Mouse (Mus musculus) urinary bladder, postnatal 14 days (tissue): ENCODE measurements at regions not wholly inside any gene's neighbourhood (a gene's known extent, or its start where the extent isn't known, plus 50 kb on each side); places are given as distances from the start of the nearest gene placed in this dataset.

Experiments used
- DNase-seq: peaks from one replicate; pipeline ENCODE4 v3.0.0; 2021; ENCODE audit warnings: low spot score

- peak; percentile 4 for DNase-seq
These were observed 565.6 kb upstream of the C030005K15Rik start for GRCm38 (mm10) chr10:98292140-98292539.

GRCm38 (mm10) chr10:98305667-98306066 is 579.1 kb upstream of the C030005K15Rik start:
- DNase-seq: no peak

GRCm38 (mm10) chr10:98309667-98310066 is 583.1 kb upstream of the C030005K15Rik start:
- DNase-seq: no peak

DNA sequence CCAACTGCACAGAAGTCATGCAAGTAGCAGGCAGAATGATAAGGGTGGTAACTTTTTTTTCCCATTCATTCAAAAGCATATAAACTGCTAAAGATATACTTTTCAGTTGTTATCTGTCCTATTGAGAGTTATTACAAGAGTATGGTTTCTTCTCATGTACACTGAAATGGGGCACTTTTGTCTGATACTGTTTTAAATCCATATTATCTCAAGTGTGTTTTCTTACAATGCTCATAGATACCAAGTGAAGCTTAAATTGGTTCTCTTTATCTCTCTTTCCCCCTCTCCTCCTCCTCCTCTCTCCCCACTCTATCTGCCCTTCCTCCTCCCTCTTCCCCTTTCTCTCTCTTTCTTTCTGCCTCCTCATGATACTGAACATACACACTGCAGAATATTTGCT is 584.8 kb upstream of the C030005K15Rik start:
- no peak for DNase-seq

DNA sequence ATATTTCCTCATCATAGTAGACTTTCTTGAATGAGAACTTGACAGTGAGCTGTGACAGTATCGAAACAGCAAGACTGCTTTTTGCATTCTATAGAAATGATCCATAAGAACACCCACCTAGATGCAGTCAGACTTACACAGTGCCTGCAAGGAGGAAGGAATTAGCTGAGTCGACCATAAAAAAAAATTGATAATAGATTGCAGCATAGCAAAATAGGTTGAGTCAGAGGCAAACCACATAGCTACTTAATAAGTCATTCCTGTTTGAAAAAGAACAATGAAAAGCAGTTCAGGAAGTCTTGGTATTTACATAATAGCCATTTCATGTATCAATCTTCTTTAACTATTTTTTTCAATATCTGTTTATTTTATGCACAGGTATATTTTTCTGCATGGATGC is 591.9 kb upstream of the C030005K15Rik start:
- no peak for DNase-seq

DNA sequence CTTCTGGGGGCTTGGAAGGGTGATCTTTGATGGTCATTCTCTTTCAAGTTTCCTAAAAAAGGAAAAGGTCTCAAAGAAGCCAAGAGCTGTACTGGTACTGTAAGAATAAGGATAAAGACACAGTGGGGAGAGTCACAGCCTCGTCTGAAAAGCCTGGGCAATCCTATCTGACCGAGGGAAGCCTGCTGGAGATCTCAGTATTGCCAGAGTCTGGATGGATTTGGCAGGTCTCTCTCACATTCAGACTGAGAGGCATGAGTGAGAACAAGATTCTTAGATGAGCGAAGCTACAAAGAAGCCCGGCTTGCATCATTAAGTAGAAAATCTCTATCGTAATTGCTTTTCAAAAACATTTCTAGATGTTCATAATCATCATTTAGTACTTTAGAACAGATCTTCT is 590.4 kb upstream of the Atp2b1 start:
- DNase-seq: no peak

- no peak for DNase-seq
These were observed 589.6 kb upstream of the Atp2b1 start for GRCm38 (mm10) chr10:98324591-98324990.

DNA sequence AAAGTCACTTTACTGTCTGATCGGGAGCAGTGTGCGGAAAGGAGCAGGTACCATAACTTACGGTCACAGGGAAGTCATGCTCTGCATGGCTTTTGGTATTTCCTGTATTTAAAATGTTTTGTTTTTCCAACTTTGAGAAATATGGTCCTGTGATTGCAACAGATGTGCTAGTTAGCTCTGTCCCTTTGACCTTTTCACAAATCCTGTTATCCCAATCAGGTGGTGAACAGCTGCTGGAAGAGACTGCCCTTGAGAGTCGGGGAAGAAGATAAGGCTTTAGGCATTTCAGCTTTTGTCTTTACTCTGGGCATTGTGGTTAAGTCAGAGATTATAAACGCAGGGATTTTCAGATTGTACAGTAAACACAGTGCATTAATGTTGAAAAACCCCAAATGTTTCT is 588.5 kb upstream of the Atp2b1 start:
- no peak for DNase-seq

GRCm38 (mm10) chr10:98332682-98333081 is 581.5 kb upstream of the Atp2b1 start:
- peak; percentile 7 for DNase-seq

DNA sequence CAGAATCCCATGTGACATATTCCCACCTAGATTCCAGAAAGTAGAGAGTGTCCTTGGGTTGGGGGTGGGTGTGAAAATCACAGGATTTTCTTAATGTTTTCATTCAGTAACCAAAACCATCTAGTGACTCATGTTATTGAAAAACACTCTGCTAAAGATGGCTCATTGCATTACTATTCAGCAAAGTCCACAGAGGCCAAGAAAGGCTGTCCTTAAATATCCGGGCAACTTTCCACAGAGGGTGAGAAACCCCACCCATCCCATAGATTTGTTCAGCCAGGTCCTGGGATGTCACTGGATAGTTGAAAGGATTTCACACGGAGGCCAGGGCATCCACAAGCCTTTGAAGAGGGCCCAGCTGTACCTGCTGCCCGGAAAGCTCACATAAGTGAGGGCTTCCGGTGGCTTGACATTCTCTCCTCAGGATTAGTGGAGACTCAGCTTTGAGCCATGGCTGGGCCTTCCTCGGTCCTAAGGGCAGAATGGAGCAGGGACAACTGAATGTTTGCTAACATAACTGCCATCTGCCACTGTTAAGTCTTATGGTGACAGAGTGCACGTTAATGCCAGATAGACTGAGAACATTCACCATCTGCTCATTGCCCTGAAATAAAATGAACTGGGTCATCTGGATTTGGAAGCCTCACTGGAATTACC is 580.7 kb upstream of the Atp2b1 start:
- DNase-seq: peak; percentile 42

GRCm38 (mm10) chr10:98343827-98344226 is 570.4 kb upstream of the Atp2b1 start:
- DNase-seq: no peak

DNA sequence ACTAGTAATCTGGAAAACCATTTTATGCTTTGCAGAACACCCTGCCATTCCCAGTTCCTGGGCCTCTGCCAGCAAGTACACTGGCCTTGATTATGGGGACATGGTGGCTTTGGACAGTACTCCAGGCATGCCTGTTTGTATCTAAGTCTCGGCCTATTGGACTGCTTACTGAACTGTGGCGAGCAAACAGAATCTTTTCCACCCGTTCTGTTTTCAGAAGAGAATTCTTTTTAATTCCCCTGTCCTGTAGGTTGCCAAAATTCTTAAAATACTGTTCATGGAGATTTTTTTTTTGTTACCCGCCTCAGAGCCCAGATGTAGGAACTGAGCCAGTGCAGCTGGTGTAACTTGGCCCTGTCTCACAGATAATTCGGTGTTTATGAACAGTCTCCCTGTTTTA is 564.7 kb upstream of the Atp2b1 start:
- DNase-seq: peak; percentile 39

DNA sequence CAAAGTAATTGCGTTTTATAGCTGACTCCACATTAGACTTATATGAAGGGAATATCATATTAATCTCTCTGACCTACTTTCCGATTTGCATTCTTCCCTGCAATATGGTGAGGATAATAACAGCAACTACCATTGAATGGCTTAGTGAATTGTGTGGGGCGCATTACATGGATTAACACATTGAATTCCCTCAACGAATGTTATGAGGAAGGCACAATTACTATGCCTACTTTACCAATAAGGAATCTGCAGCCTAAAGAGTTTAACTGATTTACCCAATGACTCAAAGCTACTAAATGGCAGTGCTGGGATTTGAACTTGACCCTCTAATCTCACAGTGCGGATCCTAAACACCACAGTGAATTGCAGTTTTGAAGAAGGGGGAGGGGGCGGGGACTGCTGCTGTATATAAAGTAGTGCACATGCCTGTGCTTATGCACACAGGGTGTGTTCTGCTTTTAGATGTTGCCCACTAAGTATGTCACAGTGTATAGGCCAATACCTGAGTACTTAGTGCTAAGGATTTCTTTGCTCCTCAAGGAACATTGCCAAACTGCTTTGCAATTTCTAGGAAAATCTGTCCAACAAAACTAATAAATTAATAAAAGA is 563.8 kb upstream of the Atp2b1 start:
- DNase-seq: no peak

DNA sequence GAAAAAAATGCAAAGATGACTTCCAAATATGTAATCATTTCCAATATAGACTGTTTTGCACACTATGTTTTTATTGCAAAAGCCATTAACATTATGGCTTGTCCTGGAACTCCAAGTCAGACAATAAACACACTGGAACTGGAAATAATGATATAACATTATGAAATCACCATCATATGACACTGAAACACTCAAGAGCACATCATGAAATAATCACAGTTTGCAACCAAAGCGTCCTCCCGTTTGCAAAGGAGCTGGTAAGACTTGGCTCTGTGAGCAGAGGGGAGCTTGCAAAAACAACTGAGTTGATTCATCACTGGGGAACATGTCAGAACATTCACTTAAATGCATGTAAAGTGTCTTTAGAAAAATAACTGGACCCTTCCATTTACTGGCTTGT is 562.1 kb upstream of the Atp2b1 start:
- no peak for DNase-seq

GRCm38 (mm10) chr10:98354486-98354885 is 559.7 kb upstream of the Atp2b1 start:
- no peak for DNase-seq

DNA sequence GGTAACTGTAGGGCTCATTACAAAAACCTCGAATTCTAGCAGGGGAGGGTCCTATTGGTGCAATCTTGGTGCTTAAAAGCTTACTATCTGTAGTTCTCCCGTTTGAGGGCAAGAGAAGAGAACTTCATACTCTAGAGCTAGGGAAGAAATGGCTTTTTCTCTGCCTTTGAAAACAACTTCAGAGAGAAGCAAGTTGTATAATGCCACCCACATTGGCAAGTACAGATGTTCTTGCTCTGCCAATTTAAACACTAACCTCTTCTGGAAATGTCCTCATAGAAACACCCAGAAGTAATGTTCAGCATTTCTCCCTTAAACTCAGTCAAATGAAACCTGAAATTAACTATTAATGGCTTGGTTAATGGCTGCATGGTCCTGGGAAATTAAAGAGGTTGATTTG is 549.6 kb upstream of the Atp2b1 start:
- no peak for DNase-seq

DNA sequence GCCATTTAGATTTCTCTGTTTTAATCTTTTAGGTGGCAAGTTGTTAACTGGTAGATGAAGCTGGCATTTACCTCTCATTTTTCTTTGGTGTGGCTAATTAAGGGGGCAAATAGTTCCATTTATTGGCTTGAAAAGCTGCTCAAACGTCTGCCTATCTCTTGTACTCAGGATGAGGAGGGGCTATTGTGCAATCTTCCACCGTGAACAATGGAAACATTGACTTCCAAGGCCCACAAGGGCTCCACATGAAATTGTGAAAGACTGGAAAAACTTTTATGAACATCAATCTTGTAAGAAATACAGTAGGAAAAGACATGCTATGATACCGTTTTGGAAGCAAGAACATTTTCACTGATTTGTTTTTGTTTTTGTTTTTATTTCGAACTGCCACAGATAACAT is 541.6 kb upstream of the Atp2b1 start:
- no peak for DNase-seq

GRCm38 (mm10) chr10:98373314-98373713 is 540.9 kb upstream of the Atp2b1 start:
- peak; percentile 40 for DNase-seq

- DNase-seq: no peak
These were observed 539.5 kb upstream of the Atp2b1 start for GRCm38 (mm10) chr10:98374684-98375083.

DNA sequence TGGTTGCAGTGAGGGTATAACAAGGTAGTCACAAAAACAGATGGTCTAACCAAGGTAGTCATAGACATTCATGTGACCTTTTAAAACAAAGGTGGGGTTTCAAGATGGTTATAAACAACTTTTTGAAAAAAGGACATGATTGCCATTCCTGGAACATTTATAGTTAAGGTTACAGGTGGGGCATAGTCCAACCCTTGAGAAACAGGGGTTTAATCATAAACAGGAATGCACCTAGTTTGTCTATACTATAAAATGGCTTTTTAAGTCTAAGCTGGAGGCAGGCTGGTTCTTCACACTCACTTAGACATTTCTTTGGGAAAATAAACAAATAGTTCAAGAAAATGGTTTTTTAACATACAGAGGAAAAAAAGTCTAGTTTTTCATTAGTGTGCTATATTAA is 525.7 kb upstream of the Atp2b1 start:
- DNase-seq: no peak

DNA sequence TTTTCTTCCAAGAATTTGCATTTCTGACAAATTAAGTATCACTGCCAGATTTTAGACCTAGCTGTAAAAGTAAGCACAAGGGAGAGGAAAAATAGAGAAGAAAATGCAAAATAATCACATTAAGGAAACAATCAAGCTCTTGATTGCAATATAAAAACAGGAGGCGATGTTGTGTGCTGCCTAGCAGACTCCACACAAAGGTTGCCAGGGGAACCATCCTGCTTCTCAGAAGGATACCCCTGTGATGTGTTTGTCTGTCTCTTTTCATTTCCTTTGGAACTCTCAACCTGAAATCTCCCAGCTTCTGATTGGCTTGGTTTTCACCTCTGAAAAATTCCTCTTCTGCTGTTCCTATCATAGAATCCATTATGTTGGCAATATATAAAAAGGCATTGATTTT is 514.3 kb upstream of the Atp2b1 start:
- no peak for DNase-seq

DNA sequence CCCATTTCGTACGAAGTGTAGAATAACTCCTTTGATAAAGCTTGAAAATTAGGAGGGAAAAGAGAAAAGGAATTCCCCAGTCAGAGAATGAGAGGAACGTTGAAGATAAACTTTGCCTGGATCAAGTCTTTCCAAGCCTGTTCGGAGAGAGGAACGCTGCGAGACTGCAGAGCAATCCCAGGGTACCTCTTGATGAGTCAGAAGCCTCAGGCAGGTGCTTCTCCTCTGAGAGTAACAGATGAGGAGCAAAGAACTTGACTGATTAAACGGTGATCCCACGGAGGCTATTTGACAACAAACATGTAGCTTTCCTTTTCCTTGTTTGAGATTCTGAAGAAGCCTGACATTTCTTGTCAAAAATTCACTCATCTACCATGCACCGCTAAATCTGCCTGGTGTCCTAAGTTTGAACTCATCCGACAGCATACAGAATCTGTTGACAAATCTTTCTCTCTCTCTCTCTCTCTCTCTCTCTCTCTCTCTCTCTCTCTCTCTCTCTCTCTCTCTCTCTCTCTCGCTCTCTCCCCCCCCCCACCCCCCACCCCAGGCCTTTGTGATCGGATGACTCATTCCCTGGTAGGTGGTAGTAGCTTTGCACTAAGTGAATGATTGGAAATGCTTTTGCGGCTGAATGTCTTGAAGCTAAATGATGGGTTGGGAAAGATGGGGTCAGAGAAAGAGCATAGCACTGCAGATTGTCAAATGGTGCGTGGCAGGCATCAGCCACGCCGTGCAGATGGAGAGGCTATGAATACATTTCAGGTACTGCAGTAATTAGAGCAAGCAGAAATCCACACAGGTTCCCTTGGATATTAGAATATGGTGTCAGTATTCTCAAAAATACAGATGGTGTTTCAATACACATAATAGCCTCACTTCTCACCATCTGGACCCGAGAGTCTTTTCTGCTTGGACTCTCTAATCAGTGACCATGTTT is 496.1 kb upstream of the Atp2b1 start:
- DNase-seq: no peak

GRCm38 (mm10) chr10:98424450-98424849 is 489.8 kb upstream of the Atp2b1 start:
- DNase-seq: no peak
